Mouse (Mus musculus) T-helper 17 cell (primary cell): Measurements from ENCODE around the gene Slc28a1.
"Not testable (repeated sequence)": the region's sequence is repeated elsewhere in the genome, so short reads cannot be mapped to it uniquely, and the experiment has no call there.

Source experiments
- in situ Hi-C, 2 experiments: fragments of 300-600 bp; cut with MboI, MseI; formaldehyde crosslinking; loops; 1 replicate in 1 of 2; 2 replicates in 1 of 2; pipeline ENCODE4 v1.15.1; 2025; ENCODE audit warnings: high pct_unique_total_duplicates in 2 of 2

Slc28a1 gene

GRCm38 (mm10) chr7:81124773-81125172 is 10.2 kb downstream of the Slc28a1 start:
- in situ Hi-C loops: no loop called here

- in situ Hi-C loops: no loop called here
Measured at GRCm38 (mm10) chr7:81125215-81126175, 10.9 kb downstream of the Slc28a1 start.

DNA sequence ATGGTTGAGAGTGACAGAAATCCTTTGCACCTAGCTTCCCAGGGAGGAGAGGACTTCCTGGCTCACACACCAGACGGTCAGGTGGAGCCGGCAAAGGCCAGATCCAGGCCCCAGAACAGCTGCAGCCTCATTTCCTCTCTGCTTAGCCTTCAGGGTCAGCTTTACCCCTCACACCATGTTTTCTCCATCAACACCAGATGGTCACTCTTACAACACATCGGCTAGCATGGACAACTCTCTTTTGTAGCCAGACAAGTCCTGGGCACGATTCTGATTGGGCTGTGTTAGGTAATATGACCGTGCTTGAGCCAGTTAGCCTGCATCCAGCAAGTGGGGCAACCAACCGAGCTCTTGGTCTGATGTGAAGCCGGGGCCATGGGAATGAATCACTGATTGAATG is 17.3 kb downstream of the Slc28a1 start:
- in situ Hi-C loops: no loop called here

GRCm38 (mm10) chr7:81132851-81133279 is 18.3 kb downstream of the Slc28a1 start:
- in situ Hi-C loops: no loop called here

DNA sequence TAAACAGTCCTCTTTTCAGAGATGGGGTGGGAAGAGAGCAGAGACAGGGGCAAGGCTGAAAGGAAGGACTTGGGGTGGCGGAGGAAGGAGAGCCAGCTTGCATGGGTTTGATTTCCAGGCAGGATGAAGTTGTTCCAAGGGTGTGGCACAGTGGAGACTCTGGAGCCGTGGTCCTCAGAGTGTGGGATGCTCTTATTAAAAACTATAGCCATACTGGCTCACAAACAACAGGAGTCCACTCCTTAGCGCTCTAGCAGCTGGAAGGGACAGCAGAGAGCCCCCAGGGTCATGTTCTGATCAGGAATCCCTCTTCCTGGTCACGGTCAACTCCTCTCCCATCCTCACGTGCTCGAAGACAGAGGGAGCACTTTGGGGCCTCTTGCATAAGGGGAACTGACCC is 18.8 kb downstream of the Slc28a1 start:
- in situ Hi-C loops: no loop called here

GRCm38 (mm10) chr7:81133941-81134340 is 19.3 kb downstream of the Slc28a1 start:
- in situ Hi-C loops: no loop called here

- in situ Hi-C loops: no loop called here
Measured at GRCm38 (mm10) chr7:81134614-81135067, 20.0 kb downstream of the Slc28a1 start.

DNA sequence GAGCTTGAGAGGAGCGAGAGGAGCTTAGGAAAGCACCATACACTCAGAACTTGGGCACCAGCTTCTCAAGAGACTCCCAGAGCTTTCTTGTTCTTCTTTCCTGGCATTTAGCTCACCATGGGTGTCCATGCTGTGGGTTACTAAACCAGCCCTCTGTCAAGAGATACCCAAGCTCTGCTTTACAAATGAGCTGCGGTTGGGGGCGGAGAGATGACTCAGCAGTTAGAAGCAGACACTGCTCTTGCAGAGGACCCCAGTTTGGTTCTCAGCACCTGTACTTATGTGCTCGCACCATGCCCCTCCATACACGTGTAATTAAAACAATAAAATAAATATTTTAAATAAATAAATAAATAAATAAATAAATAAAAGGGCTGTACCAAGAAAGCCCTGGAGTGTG is 22.7 kb downstream of the Slc28a1 start:
- in situ Hi-C loops: no loop called here

DNA sequence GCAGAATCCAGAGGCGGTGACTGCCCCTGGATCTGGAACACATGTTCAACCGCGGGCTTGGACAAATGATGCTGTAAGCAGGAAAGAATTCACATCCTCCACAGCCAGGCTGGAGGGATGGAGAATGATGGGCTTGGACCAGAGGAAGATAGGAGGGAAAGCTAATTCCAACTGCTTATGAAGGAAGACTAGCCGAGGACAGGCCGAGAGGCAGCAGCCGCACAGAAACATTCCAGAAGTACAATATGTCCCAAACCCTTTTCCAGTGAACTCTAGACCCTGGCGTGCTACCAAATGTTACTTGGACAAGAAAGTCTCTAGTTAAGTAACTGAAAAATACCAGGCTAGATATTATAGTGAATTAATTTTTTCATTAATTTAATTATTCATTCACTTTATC is 24.5 kb downstream of the Slc28a1 start:
- in situ Hi-C loops: no loop called here

GRCm38 (mm10) chr7:81139671-81140404 is 25.2 kb downstream of the Slc28a1 start:
- in situ Hi-C loops: no loop called here

DNA sequence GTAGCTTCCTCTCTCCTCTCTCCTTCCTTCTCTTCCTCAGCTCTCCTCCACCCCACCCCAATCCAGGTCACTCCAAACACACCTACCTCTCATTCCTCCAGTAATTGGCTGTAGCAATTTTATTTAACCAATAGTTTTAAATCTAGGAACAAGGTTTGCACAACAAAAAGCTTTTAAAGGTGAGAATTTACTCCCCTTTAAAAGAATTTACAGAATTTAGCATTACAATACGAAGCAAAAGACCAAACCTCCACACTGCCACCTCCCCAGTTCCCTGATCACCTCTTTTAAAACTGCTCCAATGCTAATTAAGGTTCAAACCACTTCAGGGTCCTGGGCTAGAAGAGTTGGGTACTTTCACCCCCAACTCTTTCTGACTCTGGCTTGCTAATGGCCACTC is 26.9 kb downstream of the Slc28a1 start:
- in situ Hi-C loops: no loop called here

GRCm38 (mm10) chr7:81143056-81143455 is 28.5 kb downstream of the Slc28a1 start:
- in situ Hi-C loops: not testable (repeated sequence)

GRCm38 (mm10) chr7:81149759-81150158 is 35.2 kb downstream of the Slc28a1 start:
- in situ Hi-C loops: no loop called here

- in situ Hi-C loops: no loop called here
Measured at GRCm38 (mm10) chr7:81151216-81151615, 36.6 kb downstream of the Slc28a1 start.

DNA sequence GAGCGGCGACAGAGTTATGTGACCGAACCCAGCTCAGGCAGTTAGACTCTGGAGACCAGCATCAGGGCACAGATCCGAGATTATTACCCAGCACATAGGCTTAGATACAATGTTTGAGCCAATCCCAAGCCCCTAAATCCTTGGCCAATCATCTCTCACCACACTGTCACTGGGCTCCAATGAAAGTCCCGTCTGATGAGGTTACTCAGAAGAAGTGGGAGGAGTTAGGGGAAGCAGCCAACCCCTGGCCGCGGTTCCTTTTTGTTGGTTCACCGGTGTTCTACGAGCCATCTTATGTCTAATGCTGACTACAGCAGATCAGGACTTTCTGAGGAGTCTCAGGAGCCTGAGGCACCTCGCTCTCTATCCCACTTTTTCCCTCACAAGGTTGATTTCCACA is 37.7 kb downstream of the Slc28a1 start:
- in situ Hi-C loops: no loop called here

DNA sequence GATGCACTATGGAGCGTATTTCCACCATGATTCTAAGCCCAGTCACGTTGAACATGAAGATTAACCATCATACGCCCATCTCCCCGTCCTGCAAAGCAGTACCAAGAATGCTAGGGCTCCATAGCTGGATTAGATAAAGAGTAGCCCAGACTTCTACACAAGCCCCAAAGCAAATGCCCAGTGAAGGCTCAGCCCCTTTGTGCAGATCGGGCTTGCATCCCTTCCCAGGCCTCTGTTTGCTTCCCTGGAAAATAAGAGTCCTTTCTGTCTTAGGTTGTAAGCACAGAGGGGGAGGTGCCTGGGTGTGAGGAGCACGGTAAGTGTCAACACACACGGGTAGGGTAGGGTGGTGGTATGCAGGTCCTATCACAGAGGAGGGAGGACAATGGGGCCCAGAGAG is 38.2 kb downstream of the Slc28a1 start:
- in situ Hi-C loops: no loop called here

- in situ Hi-C loops: no loop called here
Measured at GRCm38 (mm10) chr7:81153327-81153726, 38.7 kb downstream of the Slc28a1 start.

DNA sequence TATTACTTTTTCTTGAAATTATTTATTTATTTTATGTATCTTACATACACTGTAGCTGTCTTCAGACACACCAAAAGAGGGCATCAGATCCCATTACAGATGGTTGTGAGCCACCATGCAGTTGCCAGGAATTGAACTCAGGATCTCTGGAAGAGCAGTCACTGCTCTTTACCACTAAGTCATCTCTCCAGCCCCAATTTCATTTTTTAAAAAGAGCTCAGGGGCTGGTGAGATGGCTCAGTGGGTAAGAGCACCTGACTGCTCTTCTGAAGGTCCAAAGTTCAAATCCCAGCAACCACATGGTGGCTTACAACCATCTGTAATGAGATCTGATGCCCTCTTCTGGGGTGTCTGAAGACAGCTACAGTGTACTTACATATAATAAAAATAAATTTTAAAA is 39.6 kb downstream of the Slc28a1 start:
- in situ Hi-C loops: not testable (repeated sequence)

GRCm38 (mm10) chr7:81154960-81155359 is 40.4 kb downstream of the Slc28a1 start:
- in situ Hi-C loops: no loop called here

DNA sequence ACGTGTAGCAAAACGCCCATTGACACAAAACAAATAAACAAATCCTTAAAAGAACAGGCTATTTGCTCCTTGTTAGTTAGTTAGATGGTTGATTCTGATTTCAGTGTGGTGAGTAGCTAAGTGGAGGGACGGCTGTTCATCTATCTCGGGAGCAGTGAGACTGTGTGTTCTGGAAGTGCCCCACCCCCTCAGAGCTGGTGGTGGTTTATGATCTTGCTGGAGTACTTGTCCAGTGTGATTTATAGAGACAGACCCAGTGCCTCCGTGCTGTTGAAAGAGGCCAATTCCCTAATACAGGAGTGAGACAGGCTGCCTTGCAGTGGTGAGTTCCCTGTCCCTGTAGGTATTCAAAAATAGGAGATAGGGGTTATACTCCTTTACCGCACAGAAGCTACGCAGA is 44.3 kb downstream of the Slc28a1 start:
- in situ Hi-C loops: no loop called here

GRCm38 (mm10) chr7:81161666-81162065 is 47.1 kb downstream of the Slc28a1 start:
- in situ Hi-C loops: loop anchor here (5.0 to 10.0 kb wide), 3 partner anchors 153 to 181 kb away; no protein-coding TSS in a partner anchor

GRCm38 (mm10) chr7:81162345-81162744 is 47.7 kb downstream of the Slc28a1 start:
- in situ Hi-C loops: loop anchor here (5.0 to 10.0 kb wide), 3 partner anchors 152 to 180 kb away; no protein-coding TSS in a partner anchor
